Mouse (Mus musculus): ENCODE results near the gene St7. TPM values are rescaled to one million over a fixed set of nuclear protein-coding genes. Genes with fewer than 3 reads are reported as not detected.

St7 gene
- total RNA-seq, 1 experiment from 2014 or later: 19.8 TPM

GRCm38 (mm10) chr6:17764660-17764998, 71.9 kb downstream of the St7 start:
- no peak for DNase-seq

GRCm38 (mm10) chr6:17769972-17770644, 77.4 kb downstream of the St7 start:
- DNase-seq: no peak

GRCm38 (mm10) chr6:17770645-17771345, 78.1 kb downstream of the St7 start:
- no peak for DNase-seq

GRCm38 (mm10) chr6:17771456-17771855, 78.7 kb downstream of the St7 start:
- no peak for DNase-seq

GRCm38 (mm10) chr6:17772514-17772913, 79.8 kb downstream of the St7 start:
- DNase-seq: peak; percentile 28

DNA sequence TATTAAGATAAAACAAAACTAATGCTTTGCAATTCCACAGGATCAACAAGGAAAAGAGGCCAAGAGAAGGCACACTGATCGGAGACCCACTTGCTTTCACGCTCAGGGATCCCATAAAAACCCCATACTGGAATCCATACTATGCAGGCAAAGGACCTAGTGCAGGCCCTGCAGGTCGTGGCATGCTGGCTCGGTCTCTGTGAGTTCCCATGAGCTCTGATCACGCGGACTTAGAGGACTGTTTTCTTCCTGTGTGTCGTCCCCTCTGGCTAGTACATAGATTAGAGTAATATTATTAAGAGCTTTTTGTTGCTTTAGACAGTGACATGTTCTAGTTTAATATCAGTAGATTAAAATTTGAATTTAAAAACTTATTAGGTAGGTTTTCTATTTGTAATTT, 83.3 kb downstream of the St7 start:
- DNase-seq: no peak

GRCm38 (mm10) chr6:17777018-17777799, 84.5 kb downstream of the St7 start:
- DNase-seq: no peak

GRCm38 (mm10) chr6:17778648-17779202, 86.0 kb downstream of the St7 start:
- no peak for DNase-seq

- DNase-seq: no peak
These were observed 90.8 kb downstream of the St7 start for GRCm38 (mm10) chr6:17783511-17783910.

DNA sequence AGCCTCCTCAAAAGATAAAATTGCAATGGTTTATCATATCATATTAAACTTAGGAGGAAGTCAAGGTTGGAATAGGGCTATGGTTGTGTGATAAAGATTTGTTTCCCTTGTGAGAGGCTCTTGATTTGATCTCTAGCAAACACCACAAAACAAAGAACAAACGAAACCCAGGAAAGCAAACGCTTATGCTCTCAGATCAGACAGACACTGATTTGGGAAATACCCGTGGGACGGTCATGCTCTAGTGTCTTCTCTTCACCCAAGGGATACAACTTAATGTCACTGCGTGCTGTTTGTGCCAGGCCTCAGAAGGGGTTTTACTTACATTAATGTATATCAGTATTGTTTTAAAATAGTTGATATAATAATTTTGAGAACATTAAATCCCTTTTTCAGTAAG, 91.8 kb downstream of the St7 start:
- no peak for DNase-seq

DNA sequence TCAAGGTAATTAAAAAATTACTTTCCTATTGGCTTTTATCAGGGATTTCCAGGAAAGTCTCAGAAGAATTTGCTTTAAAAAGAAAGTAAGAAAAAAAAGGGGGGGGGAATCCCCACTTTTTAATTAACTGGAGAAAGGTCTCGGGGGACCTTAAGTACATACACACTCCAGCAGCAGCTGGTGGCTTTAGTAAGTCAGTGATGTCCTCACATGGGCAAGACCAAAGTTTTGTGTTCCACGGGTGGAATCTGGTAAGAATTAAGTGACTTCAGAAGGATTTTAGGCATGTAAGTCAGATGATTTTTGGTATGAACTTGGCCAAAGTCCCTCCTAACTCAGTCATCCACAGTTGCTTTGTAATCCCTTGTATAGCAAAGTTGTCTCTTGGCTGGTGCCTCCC, 92.5 kb downstream of the St7 start:
- no peak for DNase-seq

GRCm38 (mm10) chr6:17787810-17788209, 95.1 kb downstream of the St7 start:
- no peak for DNase-seq

DNA sequence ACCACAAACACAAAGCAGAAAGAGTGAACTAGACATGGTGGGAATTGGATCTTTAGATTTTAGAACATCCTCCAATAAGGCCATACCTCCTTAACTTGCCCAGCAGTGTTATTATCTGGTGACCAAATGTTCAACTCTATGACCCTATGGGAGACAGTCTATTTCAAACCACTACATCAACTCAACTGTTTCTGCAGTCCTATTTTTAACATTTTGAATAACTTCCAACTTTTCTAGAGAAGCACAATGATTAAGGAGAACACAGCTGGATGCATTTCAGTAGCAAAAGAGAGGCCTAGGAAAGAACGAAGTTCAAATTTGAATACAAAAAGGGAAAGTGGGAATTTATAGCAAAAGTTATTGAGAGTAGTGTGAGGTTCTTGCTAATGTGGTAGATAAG, 97.5 kb downstream of the St7 start:
- DNase-seq: no peak

DNA sequence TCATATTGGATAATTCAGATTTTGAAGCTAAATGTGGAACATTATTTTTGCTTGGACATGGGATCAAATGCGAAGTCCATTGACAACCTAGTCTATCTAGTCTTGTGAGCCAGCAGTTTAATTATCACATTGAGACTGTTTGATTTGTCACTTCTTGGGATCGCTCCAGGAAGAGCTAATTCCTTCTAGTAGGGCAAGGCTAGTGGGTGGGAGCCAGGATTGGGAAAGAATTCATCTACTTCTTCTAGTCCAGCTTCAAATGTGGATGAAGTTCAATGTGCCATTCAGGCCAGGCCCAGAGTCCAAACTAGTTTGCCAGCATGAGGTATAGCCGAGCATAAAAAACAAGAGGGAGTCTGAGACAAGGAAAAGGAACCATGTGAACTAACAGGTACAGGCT, 100.7 kb downstream of the St7 start:
- DNase-seq: peak; percentile 13

DNA sequence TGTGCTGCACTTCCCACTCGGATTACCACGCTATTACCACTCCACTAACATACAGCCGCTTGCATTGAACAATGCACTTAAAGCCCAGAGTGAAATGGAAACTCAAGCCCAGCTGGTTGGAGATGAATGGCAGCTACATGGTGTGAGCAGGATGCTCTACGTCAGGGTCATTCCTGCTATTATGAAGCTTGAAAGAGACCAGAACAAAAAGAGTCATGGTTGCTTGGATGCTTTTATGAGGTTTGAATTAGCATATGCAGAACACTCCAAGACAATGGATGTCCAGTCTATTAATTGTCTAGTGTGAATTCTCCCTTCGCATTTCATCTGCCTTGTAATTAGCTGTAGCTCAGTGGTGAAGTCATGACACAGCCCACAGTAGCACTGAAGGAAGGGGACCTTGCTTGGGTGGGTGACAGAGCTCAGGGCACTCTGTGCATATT, 104.6 kb downstream of the St7 start:
- no peak for DNase-seq

DNA sequence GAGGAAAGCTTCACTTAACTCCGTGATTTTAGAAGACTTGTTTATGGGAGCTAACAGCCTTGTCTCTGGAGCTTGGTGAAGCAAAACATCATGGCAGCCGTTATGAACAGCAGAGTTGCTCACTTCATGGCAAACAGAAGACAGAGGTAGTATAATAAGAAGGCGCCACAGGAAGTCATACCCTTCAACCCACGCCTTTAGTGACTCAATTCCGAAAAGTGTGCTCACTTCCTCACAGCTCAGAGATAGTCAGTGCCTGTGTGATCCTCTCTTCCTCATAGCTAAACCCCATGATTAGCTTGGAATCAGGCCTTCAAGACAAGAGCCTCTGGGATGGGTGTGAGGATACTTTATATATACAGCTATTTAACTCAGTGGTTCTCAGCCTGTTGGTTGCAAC, 108.0 kb downstream of the St7 start:
- no peak for DNase-seq

DNA sequence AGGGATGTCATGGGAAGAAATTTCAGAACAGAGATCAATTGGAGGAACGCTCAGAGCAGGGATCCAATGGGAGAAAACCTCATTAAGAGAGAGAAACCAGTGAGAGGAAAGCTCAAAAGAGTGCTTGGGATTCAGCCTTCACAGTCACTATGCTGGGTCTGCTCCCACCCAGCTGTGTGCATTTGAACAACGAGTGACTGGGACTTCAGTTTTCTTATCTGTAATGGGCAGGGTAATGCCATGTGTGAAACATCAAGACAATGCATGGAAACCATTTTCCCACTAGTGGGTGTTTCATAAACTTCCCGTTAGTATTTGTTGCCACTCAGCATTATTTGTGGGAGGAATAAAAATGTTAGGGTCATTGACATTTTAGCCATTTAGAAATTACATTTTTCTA, 111.7 kb downstream of the St7 start:
- no peak for DNase-seq

GRCm38 (mm10) chr6:17806569-17806968, 113.8 kb downstream of the St7 start:
- no peak for DNase-seq

- no peak for DNase-seq
These were observed 118.3 kb downstream of the St7 start for GRCm38 (mm10) chr6:17811063-17811462.

DNA sequence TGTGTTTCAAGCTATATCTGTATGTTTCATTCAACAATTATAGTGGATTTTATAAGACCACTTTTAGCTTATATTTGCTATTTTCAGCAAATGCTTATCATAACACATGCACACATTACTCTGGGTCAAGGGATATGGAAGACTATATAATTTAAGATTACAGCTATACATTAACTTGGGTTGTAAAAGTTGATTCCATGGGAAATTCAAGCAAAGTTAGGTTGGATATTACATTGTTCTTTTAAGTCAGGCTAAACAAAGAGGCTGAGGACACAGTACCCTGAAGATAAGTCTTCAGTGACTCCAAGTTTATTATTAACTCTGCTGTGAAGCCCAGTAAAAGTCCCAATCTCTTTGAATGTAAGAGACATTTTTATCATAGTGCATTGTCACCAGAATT, 118.8 kb downstream of the St7 start:
- no peak for DNase-seq

DNA sequence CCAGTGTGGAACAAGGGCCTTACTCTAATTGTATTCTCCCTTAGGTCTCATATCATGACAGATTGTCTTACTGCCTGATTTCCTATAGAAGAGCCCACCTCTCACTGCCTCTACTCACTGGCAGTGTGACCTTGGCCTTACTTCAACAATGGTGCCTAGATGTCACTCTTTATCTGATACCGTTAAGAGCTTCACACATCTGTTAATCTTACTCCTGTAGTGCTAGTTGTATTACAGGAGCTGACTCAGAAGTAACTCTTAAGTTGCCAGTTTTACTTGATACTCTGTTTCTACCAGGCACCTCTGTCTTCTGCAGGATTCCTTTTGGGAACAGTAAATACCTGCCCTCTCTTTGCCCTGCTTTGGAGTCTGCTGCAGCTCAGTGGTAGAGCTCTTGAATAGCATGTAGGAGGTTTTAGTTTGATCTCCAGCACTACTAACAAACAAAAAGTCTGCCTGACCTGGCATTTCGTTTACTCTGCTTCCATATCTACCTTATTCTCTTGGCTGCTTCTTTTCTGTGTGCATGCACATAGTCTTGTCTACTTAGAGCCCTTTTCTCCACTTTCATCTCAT, 121.4 kb downstream of the St7 start:
- no peak for DNase-seq

GRCm38 (mm10) chr6:17816865-17817435, 124.2 kb downstream of the St7 start:
- peak; percentile 10 for DNase-seq
